Mouse (Mus musculus) right cerebral cortex, postnatal 14 days (tissue): Measurements from ENCODE around the gene Olfr624.
"Not testable (repeated sequence)": the region's sequence is repeated elsewhere in the genome, so short reads cannot be mapped to it uniquely, and the experiment has no call there.

Source experiments
- DNase-seq: peaks from one replicate; pipeline ENCODE4 v3.0.0; 2022

The Olfr624 gene

GRCm38 (mm10) chr7:103671091-103671490 lies at the start of gene Olfr624:
Olfr624 (minus strand) TSS chr7:103671191.
- DNase-seq = no peak

GRCm38 (mm10) chr7:103716398-103716797 lies 45.4 kb upstream of the Olfr624 start:
- DNase-seq = not testable (repeated sequence)

GRCm38 (mm10) chr7:103714371-103714770 lies 43.4 kb upstream of the Olfr624 start, which contains the start of gene Olfr243:
Olfr243 (plus strand) TSS chr7:103714671.
- DNase-seq = no peak

- DNase-seq = no peak
These were observed 41.0 kb upstream of the Olfr624 start for GRCm38 (mm10) chr7:103712024-103712423.

GRCm38 (mm10) chr7:103699469-103699868 lies 28.5 kb upstream of the Olfr624 start:
- DNase-seq = no peak

GRCm38 (mm10) chr7:103682420-103682819 lies 11.4 kb upstream of the Olfr624 start, which contains the start of gene Olfr625-ps1:
Olfr625-ps1 (plus strand) TSS chr7:103682720.
- DNase-seq = no peak

- DNase-seq = no peak
These were observed 7.4 kb downstream of the Olfr624 start, which contains the start of gene Olfr623 for GRCm38 (mm10) chr7:103663598-103663997. Olfr623 (minus strand) TSS chr7:103663698.

GRCm38 (mm10) chr7:103644070-103644469 lies 26.9 kb downstream of the Olfr624 start:
- no peak for DNase-seq

GRCm38 (mm10) chr7:103642602-103643001 lies 28.4 kb downstream of the Olfr624 start, which contains the start of gene Olfr622:
Olfr622 (minus strand) TSS chr7:103642702.
- DNase-seq = no peak

- no peak for DNase-seq
These were observed 34.2 kb downstream of the Olfr624 start for GRCm38 (mm10) chr7:103636795-103637194.
